1 mouse cellular context compared by ENCODE assay signal in genomic region chr10:79934794-79935569, GRCm38 (mm10).
TF ChIP-seq lines count a peak whose summit lies in the region.

No protein-coding gene starts in this region.

TF ChIP-seq in CH12.LX, 34 proteins besides CTCF, POLR2A, EP300 and RAD21:
- TF ChIP-seq BHLHE40 (IDR thresholded peaks at IDR 0.05; ENCODE audit: low read depth, low read length) (peak; percentile 23; the same call in 1 of the 2 replicates), JUND (conservative IDR thresholded peaks at IDR 0.05; ENCODE audit: low read depth, low read length) (no peak)
